Comparison of ENCODE assay signal across 9 mouse cellular contexts in the genomic region with DNA sequence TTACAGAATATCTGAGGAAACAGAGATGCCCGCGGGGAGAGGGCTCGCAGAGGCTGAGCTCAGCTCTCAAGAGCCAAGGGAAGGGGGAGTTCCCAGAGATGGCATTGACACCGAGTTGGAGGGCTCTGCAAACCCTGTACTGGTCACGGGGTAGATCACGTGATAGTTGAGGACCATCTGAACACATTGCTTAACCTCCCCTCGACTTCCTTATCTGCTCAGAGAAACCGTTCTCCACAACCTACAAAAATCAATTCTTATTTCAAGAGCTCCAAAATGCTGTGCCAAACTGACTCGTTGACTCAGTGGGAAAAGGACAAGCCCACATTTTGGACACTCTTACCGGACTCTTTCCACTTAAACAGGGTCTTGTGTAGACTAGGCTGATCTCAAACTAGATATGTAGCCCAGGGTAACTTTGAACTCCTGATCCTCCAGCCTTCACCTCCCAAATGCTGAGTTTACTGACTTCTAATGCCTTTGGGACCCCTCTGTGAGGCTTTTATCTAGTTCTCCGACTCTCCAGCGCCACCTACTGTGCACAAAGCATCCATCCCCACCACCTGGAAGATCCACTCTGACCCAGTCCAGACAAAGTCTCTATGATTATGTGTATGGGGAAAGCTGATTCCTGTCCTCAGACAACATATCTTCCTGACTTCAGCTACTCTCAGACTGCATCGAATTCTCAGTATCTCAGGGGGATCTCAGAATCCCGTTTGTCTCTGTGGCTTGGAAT. TPM values are rescaled to one million over a fixed set of nuclear protein-coding genes. Genes with fewer than 3 reads are reported as not detected.
DNase-seq lines count a peak whose midpoint lies in the region; ATAC-seq and TF ChIP-seq lines count a peak whose summit lies in the region.
"Had no signal": no experiment of that assay in that cellular context is flagged by ENCODE, and none has a peak within 500 bp of the region (broad histone marks: within the 10 kb centered on the region; RNA-seq: fewer than 3 reads in every experiment).

No protein-coding gene starts in this region.

- H3K9ac ChIP-seq in kidney, embryonic 15.5 days: no peak overlapping the region
- H3K9ac ChIP-seq in ES-E14 (ENCODE audit: insufficient read depth, low read depth, low read length, poor library complexity, severe bottlenecking): no peak overlapping the region

- in situ Hi-C loops in ES-E14 (cut with MboI; ENCODE audit: low sequenced_read_pairs in 2 of 2, unreplicated experiment in 2 of 2): no loop called here

- no peak for ATAC-seq in kidney, embryonic 15.5 days (replicated peaks; ENCODE audit: low FRiP score)
- 0 out of 2 replicates have a peak, but pooled peaks have one; percentile 40 for ATAC-seq in monocyte, adult 5-6 weeks (replicated peaks; ENCODE audit: insufficient number of reproducible peaks, low FRiP score, low TSS enrichment, poor library complexity, severe bottlenecking)

- TF ChIP-seq CTCF in kidney, adult 2 months (conservative IDR thresholded peaks at IDR 0.05; ENCODE audit: insufficient read depth, insufficient read length, low read depth, low read length): peak; percentile 79

- H3K4me1 ChIP-seq in kidney, adult 2 months (ENCODE audit: control insufficient read depth, insufficient read depth, low read length): peaks cover 25% of the 10 kb centered on the region; the same call in 1 of the 2 replicates
- H3K4me1 ChIP-seq in kidney, embryonic 15.5 days: no peaks in the 10 kb centered on the region
- H3K4me1 ChIP-seq in ES-E14 (ENCODE audit: control insufficient read depth in 2 of 2, insufficient read depth in 2 of 2, low read length in 2 of 2, poor library complexity in 1 of 2): peaks cover 0 to 2% of the 10 kb centered on the region in 2 experiments; a peak in 1 of 4 replicates
- H3K4me1 ChIP-seq in limb, embryonic 10.5 days: 0 out of 2 replicates have a peak, but pooled peaks cover 5% of the 10 kb centered on the region
- H3K4me1 ChIP-seq: megakaryocyte, embryonic 14.5 days had no signal

- no peaks in the 10 kb centered on the region for H3K9me3 ChIP-seq in kidney, embryonic 15.5 days (replicated peaks)
- no peaks in the 10 kb centered on the region for H3K9me3 ChIP-seq in ES-E14 (ENCODE audit: control insufficient read depth, insufficient read depth, low read depth, low read length)
- H3K9me3 ChIP-seq in limb, embryonic 10.5 days (replicated peaks): no peaks in the 10 kb centered on the region
- H3K9me3 ChIP-seq: megakaryocyte, embryonic 14.5 days had no signal

- WGBS in kidney, adult 2 months: 58% methylated on average over 14 of the region's 14 CpGs
- 61% methylated on average over 14 of the region's 14 CpGs for WGBS in kidney, embryonic 15.5 days
- 65% methylated on average over 14 of the region's 14 CpGs for WGBS in limb, embryonic 10.5 days

- no peak for TF ChIP-seq POLR2A in kidney, adult 2 months (IDR thresholded peaks at IDR 0.05; ENCODE audit: low read depth, low read length)

- no peak overlapping the region for H3K4me3 ChIP-seq in kidney, adult 2 months (ENCODE audit: insufficient read depth, low read depth, low read length)
- H3K4me3 ChIP-seq in kidney, embryonic 15.5 days (replicated peaks): no peak overlapping the region
- H3K4me3 ChIP-seq in ES-E14 (ENCODE audit: insufficient read depth in 1 of 2, low read depth in 1 of 2, low read length in 2 of 2, poor library complexity in 1 of 2, severe bottlenecking in 1 of 2): no peak overlapping the region
- no peak overlapping the region for H3K4me3 ChIP-seq in limb, embryonic 10.5 days
- H3K4me3 ChIP-seq: megakaryocyte, embryonic 14.5 days had no signal

- H3K4me2 ChIP-seq in kidney, embryonic 15.5 days: no peak overlapping the region

- H3K27me3 ChIP-seq in kidney, adult 2 months (replicated peaks; ENCODE audit: control insufficient read depth, insufficient read depth, low read length): no peaks in the 10 kb centered on the region
- H3K27me3 ChIP-seq in kidney, embryonic 15.5 days: no peaks in the 10 kb centered on the region
- no peaks in the 10 kb centered on the region for H3K27me3 ChIP-seq in limb, embryonic 10.5 days (ENCODE audit: low read depth, poor library complexity, severe bottlenecking)

- no peaks in the 10 kb centered on the region for H3K36me3 ChIP-seq in kidney, adult 2 months (ENCODE audit: control insufficient read depth, insufficient read depth, low read length)
- no peaks in the 10 kb centered on the region for H3K36me3 ChIP-seq in kidney, embryonic 15.5 days
- H3K36me3 ChIP-seq in ES-E14 (ENCODE audit: control insufficient read depth, insufficient read depth, low read length, poor library complexity, severe bottlenecking): no peaks in the 10 kb centered on the region
- H3K36me3 ChIP-seq in limb, embryonic 10.5 days: no peaks in the 10 kb centered on the region

- peak; percentile 60 for DNase-seq in kidney, adult 2 months
- DNase-seq in ES-E14 (ENCODE audit: low read depth, low spot score): peak; percentile 60
- DNase-seq in c-Kit-positive CD71-positive TER-119-negative erythroid progenitor cells, embryonic 14.5 days (ENCODE audit: low read depth): peak; percentile 13
- DNase-seq in gastrocnemius, postnatal 25 days: peak; percentile 38
- DNase-seq in limb, embryonic 10.5 days (ENCODE audit: low spot score): peak; percentile 60
- peak; percentile 70 for DNase-seq in thymus, postnatal 25 days

- no peak overlapping the region for H3K27ac ChIP-seq in kidney, adult 2 months (ENCODE audit: insufficient read depth, low read depth, low read length)
- H3K27ac ChIP-seq in kidney, embryonic 15.5 days: no peak overlapping the region
- H3K27ac ChIP-seq in ES-E14 (ENCODE audit: insufficient read depth, low read depth, low read length, poor library complexity, severe bottlenecking): no peak overlapping the region
- H3K27ac ChIP-seq in limb, embryonic 10.5 days: no peak overlapping the region

TF ChIP-seq in ES-E14, 5 proteins besides CTCF, POLR2A, EP300 and RAD21:
- 0 out of 2 replicates have a peak, but pooled peaks have one; percentile 30 for TF ChIP-seq ZC3H11A (IDR thresholded peaks at IDR 0.05; ENCODE audit: borderline replicate concordance, low read depth, low read length)
- TF ChIP-seq CHD2 (IDR thresholded peaks at IDR 0.05; ENCODE audit: low read depth, low read length): no peak

RNA-seq across cellular contexts. Expression of gene Ntsr2, which starts 18.9 kb away (rescaled TPM):
- polyA plus RNA-seq in kidney, adult 2 months (2012; rRNA removed): 0.27 and 0.30 TPM in 2 replicates
- polyA plus RNA-seq in kidney, embryonic 15.5 days (2015; fragmentation: Nextera tagmentation; extraction: Ambion mirVana): 0.26 and 0.46 TPM in 2 replicates
- not detected in 2 replicates for total RNA-seq in ES-E14 (2012; rRNA removed)
- total RNA-seq in gastrocnemius, postnatal 25 days (2021): 1 to 10 TPM; 2.3 to 3.2 TPM
- not detected in 2 replicates for polyA plus RNA-seq in limb, embryonic 10.5 days (2016; fragmentation: Nextera tagmentation; extraction: Ambion mirVana)
- total RNA-seq in monocyte, adult 5-6 weeks (2017): not detected in 3 replicates

RNA-seq across cellular contexts. Expression of gene Lpin1, which starts 23.5 kb away (rescaled TPM):
- 33.5 and 34.2 TPM in 2 replicates for polyA plus RNA-seq in kidney, adult 2 months (2012; rRNA removed)
- polyA plus RNA-seq in kidney, embryonic 15.5 days (2015; fragmentation: Nextera tagmentation; extraction: Ambion mirVana): 5.5 and 6.8 TPM in 2 replicates
- total RNA-seq in ES-E14 (2012; rRNA removed): 15.8 and 20.0 TPM in 2 replicates
- total RNA-seq in gastrocnemius, postnatal 25 days (2021): 100 to 1,000 TPM; 174 to 193 TPM
- 5.1 and 7.2 TPM in 2 replicates for polyA plus RNA-seq in limb, embryonic 10.5 days (2016; fragmentation: Nextera tagmentation; extraction: Ambion mirVana)
- 32.5 to 104 TPM (median 38.1 TPM) in 3 replicates for total RNA-seq in monocyte, adult 5-6 weeks (2017)

Comparison
In these comparisons a context has a peak if more than half of its experiments do, and no peak if none do; other contexts are left out.
1. DNase-seq: peak in every context shown above with its lines; median percentile 70 in thymus, postnatal 25 days; 60 in kidney, adult 2 months; 60 in ES-E14; 60 in limb, embryonic 10.5 days; 38 in gastrocnemius, postnatal 25 days; 13 in c-Kit-positive CD71-positive TER-119-negative erythroid progenitor cells, embryonic 14.5 days.